Mouse (Mus musculus): ENCODE results near the gene 9930021J03Rik.

DNA sequence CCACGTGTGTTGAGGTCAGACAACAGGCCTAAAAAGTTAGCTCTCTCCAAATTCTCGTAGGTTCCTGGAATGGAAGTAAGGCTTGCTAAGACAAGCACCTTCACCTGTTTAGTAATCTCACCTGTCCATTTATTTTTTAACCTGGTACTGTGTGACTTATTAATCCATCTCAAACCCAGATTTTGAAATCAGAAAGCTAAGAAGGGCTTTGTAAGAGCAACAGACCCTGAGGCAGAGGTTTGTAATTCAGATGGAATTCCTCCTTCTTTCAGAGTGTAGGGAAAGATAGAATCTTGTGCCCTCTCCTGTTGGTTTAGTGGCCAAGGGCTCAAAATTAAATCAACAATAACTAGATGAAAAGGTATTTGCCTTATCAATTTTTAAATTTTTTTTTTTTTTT lies 134.6 kb downstream of the 9930021J03Rik start:
- TF ChIP-seq POLR2A (IDR thresholded peaks at IDR 0.05; ENCODE audit: insufficient read depth, low read length), result no peak
- no peak for TF ChIP-seq EP300 (IDR thresholded peaks at IDR 0.05; ENCODE audit: insufficient read depth, low read depth, low read length)

Measured in ES-Bruce4 (cell line).